Mouse (Mus musculus) cerebellum, adult 18-20 months (tissue): ENCODE measurements around the gene Pxmp4.

Experiments
- DNase-seq, 2 experiments: peaks; one replicate each; pipeline ENCODE4 v3.0.0; 2021

The Pxmp4 gene

DNA sequence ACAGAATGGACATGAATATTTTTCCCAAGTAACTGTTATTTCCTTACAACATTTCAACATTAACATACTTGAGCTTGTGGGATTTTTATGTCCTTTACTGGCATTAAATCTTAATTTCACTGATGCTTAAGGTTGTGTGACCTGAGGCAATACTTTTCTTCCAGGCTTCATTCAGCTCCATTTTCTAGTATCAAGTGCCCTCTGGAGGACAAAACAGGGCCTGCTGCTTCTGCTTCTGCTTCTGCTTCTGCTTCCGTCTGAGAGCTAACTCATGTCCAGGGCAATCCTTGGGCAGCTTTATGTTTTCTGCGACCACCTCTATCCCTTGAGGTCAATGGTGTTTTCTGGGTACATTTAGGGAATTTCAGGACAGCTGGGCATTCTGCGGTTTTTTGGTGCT is 63.8 kb downstream of the Pxmp4 start:
- peak; percentile 48 to 62 for DNase-seq

DNA sequence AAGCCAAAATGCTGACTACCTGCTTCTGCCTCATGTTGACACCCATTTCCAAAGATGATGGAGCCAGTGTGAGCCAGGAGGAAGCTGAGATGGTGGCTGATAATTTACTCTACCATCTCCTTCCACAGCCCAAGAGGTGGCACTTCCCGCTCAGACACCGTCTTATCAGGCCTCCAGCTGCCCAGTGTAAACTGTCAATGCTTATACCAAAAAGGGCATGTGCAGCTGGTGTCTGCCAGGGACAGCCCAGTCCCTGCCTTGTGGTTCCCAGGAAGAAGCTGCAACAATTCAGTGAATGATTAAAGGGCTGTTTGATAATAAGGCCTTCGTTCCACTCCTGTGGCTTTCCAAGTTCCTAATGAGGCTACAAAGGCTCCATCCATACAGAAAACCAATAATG is 64.8 kb downstream of the Pxmp4 start:
- DNase-seq: no peak

DNA sequence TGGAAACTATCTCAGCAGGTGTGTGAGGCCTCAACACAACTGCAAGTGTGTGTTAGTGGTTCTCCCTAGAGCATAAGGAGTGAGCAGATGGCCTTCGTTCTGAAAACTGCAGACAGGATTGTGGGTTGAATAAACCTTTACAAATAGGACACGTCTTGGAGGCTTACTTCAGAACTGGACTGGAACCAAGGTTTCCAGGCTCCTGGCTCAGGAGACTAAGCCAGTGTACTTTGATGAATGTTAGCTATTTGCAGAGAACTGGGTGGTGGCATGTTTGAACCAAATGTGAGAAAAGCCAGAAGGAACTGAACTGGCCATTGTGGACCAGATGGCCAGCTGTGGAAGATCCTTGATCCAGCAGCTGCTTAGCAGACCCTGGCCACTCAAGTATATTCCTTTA is 65.2 kb downstream of the Pxmp4 start:
- peak; percentile 43 to 61 for DNase-seq
